Mouse (Mus musculus) MEL (cell line): ENCODE data around the gene Cyp2d22. TPM values are rescaled to one million over a fixed set of nuclear protein-coding genes. Genes with fewer than 3 reads are reported as not detected.

Source experiments
- DNase-seq: peaks from one replicate; pipeline ENCODE4 v3.0.0; 2011; ENCODE audit warnings: low read depth, low spot score
- H3K27ac ChIP-seq: 2 replicates; pipeline ENCODE4 v1.5.1; 2012; ENCODE audit warnings: low read depth, mild to moderate bottlenecking, control low read depth, low read length, moderate library complexity; ENCODE audit not compliant: control insufficient read depth
- H3K27me3 ChIP-seq, 2 experiments: fragments of 150-350 bp in 1 of 2; sonication (generic) in 1 of 2; 2 replicates each; pipeline ENCODE4 v1.6.1; 2012; ENCODE audit warnings: low read length in 2 of 2, mild to moderate bottlenecking in 2 of 2, improper control_type of control experiment in 1 of 2, moderate library complexity in 1 of 2; ENCODE audit not compliant: insufficient read depth in 2 of 2, control insufficient read depth in 1 of 2
- H3K36me3 ChIP-seq, 2 experiments: 2 replicates each; pipeline ENCODE4 v1.6.1; 2012 to 2014; ENCODE audit warnings: low read length in 2 of 2, improper control_type of control experiment in 1 of 2, inconsistent platforms in 1 of 2, mild to moderate bottlenecking in 1 of 2; ENCODE audit not compliant: insufficient read depth in 2 of 2, control insufficient read depth in 1 of 2
- H3K4me1 ChIP-seq, 2 experiments: fragments of 150-350 bp in 1 of 2; sonication (generic) in 1 of 2; 2 replicates each; pipeline ENCODE4 v1.6.1; 2012; ENCODE audit warnings: low read length in 2 of 2, improper control_type of control experiment in 1 of 2, mild to moderate bottlenecking in 1 of 2; ENCODE audit not compliant: insufficient read depth in 2 of 2, control insufficient read depth in 1 of 2
- H3K4me3 ChIP-seq, 2 experiments: fragments of 150-350 bp in 1 of 2; sonication (generic) in 1 of 2; 2 replicates each; pipeline ENCODE4 v1.5.1; 2012; ENCODE audit warnings: low read depth in 2 of 2, low read length in 2 of 2, mild to moderate bottlenecking in 2 of 2, moderate library complexity in 2 of 2, control low read depth in 1 of 2, improper control_type of control experiment in 1 of 2; ENCODE audit not compliant: control insufficient read depth in 1 of 2, insufficient read depth in 1 of 2
- H3K79me2 ChIP-seq: 2 replicates; pipeline ENCODE4 v1.6.1; 2012; ENCODE audit warnings: mild to moderate bottlenecking, low read length, moderate library complexity; ENCODE audit not compliant: control insufficient read depth, poor library complexity, insufficient read depth
- H3K9ac ChIP-seq: 2 replicates; pipeline ENCODE4 v1.6.1; 2012; ENCODE audit warnings: low read depth, mild to moderate bottlenecking, control low read depth, low read length, moderate library complexity; ENCODE audit not compliant: control insufficient read depth, poor library complexity, severe bottlenecking
- H3K9me3 ChIP-seq: fragments of 150-350 bp; sonication (generic); replicated peaks from 2 replicates; pipeline ENCODE4 v1.6.1; 2012; ENCODE audit warnings: mild to moderate bottlenecking, low read length, improper control_type of control experiment, moderate library complexity; ENCODE audit not compliant: insufficient read depth
- BHLHE40 ChIP-seq: IDR thresholded peaks from 2 replicates; pipeline ENCODE4 v1.6.1; 2012; ENCODE audit warnings: low read depth, mild to moderate bottlenecking, inconsistent platforms, low read length, improper control_type of control experiment, borderline replicate concordance
- CHD1 ChIP-seq: IDR thresholded peaks from 2 replicates; pipeline ENCODE4 v1.6.1; 2012; ENCODE audit warnings: low read depth, mild to moderate bottlenecking, inconsistent platforms, low read length, improper control_type of control experiment
- CHD2 ChIP-seq: IDR thresholded peaks from 2 replicates; pipeline ENCODE4 v1.6.1; 2011; ENCODE audit warnings: low read length, improper control_type of control experiment
- E2F4 ChIP-seq: IDR thresholded peaks from 2 replicates; pipeline ENCODE4 v1.6.1; 2011; ENCODE audit warnings: low read depth, low read length, improper control_type of control experiment, borderline replicate concordance
- EP300 ChIP-seq, 2 experiments: IDR thresholded peaks; 2 replicates each; pipeline ENCODE4 v1.6.1; 2011; ENCODE audit warnings: improper control_type of control experiment in 2 of 2, low read length in 2 of 2, low read depth in 1 of 2, mild to moderate bottlenecking in 1 of 2
- ETS1 ChIP-seq: IDR thresholded peaks from 2 replicates; pipeline ENCODE4 v1.6.1; 2012; ENCODE audit warnings: low read depth, mild to moderate bottlenecking, inconsistent platforms, low read length, improper control_type of control experiment, moderate library complexity
- GATA1 ChIP-seq: IDR thresholded peaks from 2 replicates; pipeline ENCODE4 v1.6.1; 2011; ENCODE audit warnings: low read depth, low read length, improper control_type of control experiment
- HCFC1 ChIP-seq: IDR thresholded peaks from 2 replicates; pipeline ENCODE4 v1.6.1; 2012; ENCODE audit warnings: low read depth, mild to moderate bottlenecking, inconsistent platforms, low read length, improper control_type of control experiment, moderate library complexity
- MXI1 ChIP-seq: IDR thresholded peaks from 2 replicates; pipeline ENCODE4 v1.6.1; 2011; ENCODE audit warnings: mild to moderate bottlenecking, low read depth, low read length, improper control_type of control experiment
- MYB ChIP-seq: IDR thresholded peaks from 2 replicates; pipeline ENCODE4 v1.6.1; 2011; ENCODE audit warnings: mild to moderate bottlenecking, low read depth, low read length, improper control_type of control experiment
- MYC ChIP-seq: IDR thresholded peaks from 2 replicates; pipeline ENCODE4 v1.6.1; 2011; ENCODE audit warnings: low read depth, mild to moderate bottlenecking, low read length, improper control_type of control experiment, moderate library complexity
- NELFE ChIP-seq: IDR thresholded peaks from 2 replicates; pipeline ENCODE4 v1.6.1; 2011; ENCODE audit warnings: low read depth, low read length, improper control_type of control experiment
- NRF1 ChIP-seq: IDR thresholded peaks from 2 replicates; pipeline ENCODE4 v1.6.1; 2014; ENCODE audit warnings: low read depth, mild to moderate bottlenecking, inconsistent platforms, low read length, improper control_type of control experiment, moderate library complexity; ENCODE audit not compliant: poor library complexity, insufficient read depth, severe bottlenecking
- POLR2AphosphoS5 ChIP-seq: IDR thresholded peaks from 2 replicates; pipeline ENCODE4 v1.6.1; 2012; ENCODE audit warnings: low read depth, borderline replicate concordance, mild to moderate bottlenecking, inconsistent platforms, low read length, moderate library complexity, mixed read lengths
- RAD21 ChIP-seq: IDR thresholded peaks from 2 replicates; pipeline ENCODE4 v1.6.1; 2011; ENCODE audit warnings: mild to moderate bottlenecking, low read depth, low read length, improper control_type of control experiment
- RCOR1 ChIP-seq: IDR thresholded peaks from 2 replicates; pipeline ENCODE4 v1.6.1; 2012; ENCODE audit warnings: low read depth, mild to moderate bottlenecking, inconsistent platforms, low read length, improper control_type of control experiment
- TCF12 ChIP-seq: IDR thresholded peaks from 2 replicates; pipeline ENCODE4 v1.6.1; 2014; ENCODE audit warnings: low read depth, mild to moderate bottlenecking, inconsistent platforms, low read length, improper control_type of control experiment, moderate library complexity
- UBTF ChIP-seq: IDR thresholded peaks from 2 replicates; pipeline ENCODE4 v1.6.1; 2012; ENCODE audit warnings: low read depth, mild to moderate bottlenecking, inconsistent platforms, low read length, improper control_type of control experiment, moderate library complexity, borderline replicate concordance; ENCODE audit not compliant: insufficient read depth
- ZKSCAN1 ChIP-seq: IDR thresholded peaks from 2 replicates; pipeline ENCODE4 v1.6.1; 2012; ENCODE audit warnings: low read depth, mild to moderate bottlenecking, inconsistent platforms, low read length, improper control_type of control experiment, moderate library complexity
- ZMIZ1 ChIP-seq: IDR thresholded peaks from 2 replicates; pipeline ENCODE4 v1.6.1; 2012; ENCODE audit warnings: low read depth, mild to moderate bottlenecking, inconsistent platforms, low read length, improper control_type of control experiment, moderate library complexity
- polyA plus RNA-seq, 2 experiments: library from polyadenylated mRNA; stranded (reverse) in 1 of 2; unstranded in 1 of 2; fragments of >175 nt in 1 of 2; fragments of >200 nt in 1 of 2; gene quantifications; 2 replicates each; pipeline versions ENCODE4 v1.2.1 to v1.2.4; 2012; ENCODE audit warnings: low replicate concordance in 2 of 2, low read depth in 1 of 2; ENCODE audit not compliant: insufficient read length in 2 of 2, insufficient read depth in 1 of 2, missing spikeins in 1 of 2
- total RNA-seq: library from RNA; depleted of rRNA; stranded (reverse); fragments of 300-350 nt; gene quantifications from 2 replicates; pipeline ENCODE4 v1.2.3, GENCODE M21; 2012

The Cyp2d22 gene
- total and polyA plus RNA-seq, 3 experiments = 0.10 TPM; not detected in 2

DNA sequence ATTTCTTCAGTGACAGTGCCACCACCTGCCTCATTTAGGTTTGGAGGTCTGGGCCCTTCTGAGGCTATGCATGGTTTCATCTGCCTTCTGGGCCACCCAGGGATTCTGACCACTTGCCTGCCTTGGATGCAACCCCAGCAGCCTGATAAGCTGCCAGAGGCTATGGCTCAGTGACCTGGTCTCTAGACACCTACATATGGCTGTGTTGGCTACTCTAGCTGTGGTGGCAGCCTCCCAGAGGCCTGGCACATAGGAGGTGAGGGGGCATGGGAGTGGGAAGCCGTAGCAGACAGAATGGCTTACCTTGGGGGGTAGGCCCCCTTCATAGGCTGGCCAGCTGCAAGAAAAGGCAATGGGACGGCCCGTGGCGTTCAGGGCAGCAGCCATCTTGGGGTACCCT, 44.9 kb downstream of the Cyp2d22 start:
- no peak overlapping the region for H3K4me3 ChIP-seq
- no peaks in the 10 kb centered on the region for H3K9me3 ChIP-seq
- DNase-seq = no peak
- no peak overlapping the region for H3K27ac ChIP-seq
- H3K79me2 ChIP-seq = no peaks in the 10 kb centered on the region; the same call in 1 of the 2 replicates
- no peak overlapping the region for H3K9ac ChIP-seq
- H3K27me3 ChIP-seq = no peaks in the 10 kb centered on the region
- peaks cover 9 to 18% of the 10 kb centered on the region in 2 experiments for H3K4me1 ChIP-seq
- TF ChIP-seq CHD1 (no peak), UBTF (no peak), CHD2 (no peak), ZKSCAN1 (no peak), MYB (no peak), ZMIZ1 (no peak), RAD21 (no peak), NRF1 (no peak), POLR2AphosphoS5 (no peak), ETS1 (no peak), TCF12 (no peak), MXI1 (no peak), EP300 (IDR thresholded peaks at IDR 0.05; ENCODE audit: low read depth in 1 of 2, low read length in 2 of 2) (no peak), GATA1 (no peak), MYC (no peak), E2F4 (no peak), RCOR1 (no peak), BHLHE40 (no peak)
- peaks cover 0 to 12% of the 10 kb centered on the region in 2 experiments; a peak in 2 of 4 replicates for H3K36me3 ChIP-seq

DNA sequence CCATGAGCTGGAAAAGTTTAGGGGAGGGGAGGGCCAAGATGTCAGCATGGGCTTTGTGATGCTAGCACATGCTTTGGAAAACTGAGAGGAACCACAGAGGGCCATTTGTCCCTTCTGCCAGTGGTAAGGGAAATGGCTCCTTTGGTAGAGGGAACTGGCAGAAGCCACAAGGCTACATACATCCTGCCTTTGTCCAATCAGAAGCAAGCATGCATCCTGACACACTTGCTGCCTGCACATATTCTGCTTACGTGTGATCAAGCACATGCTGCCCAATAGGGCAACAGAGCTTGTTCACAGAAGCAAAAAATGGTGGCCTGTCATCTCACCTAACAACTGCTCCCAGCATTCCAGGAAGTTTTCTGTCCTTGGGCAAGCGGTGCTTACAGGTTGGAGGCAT, 54.7 kb downstream of the Cyp2d22 start:
- Histone ChIP-seq H3K4me1 (no peaks in the 10 kb centered on the region), H3K79me2 (no peaks in the 10 kb centered on the region), H3K36me3 (no peaks in the 10 kb centered on the region), H3K9me3 (no peaks in the 10 kb centered on the region), H3K4me3 (no peak overlapping the region), H3K27ac (no peak overlapping the region), H3K27me3 (no peaks in the 10 kb centered on the region), H3K9ac (no peak overlapping the region)
- TF ChIP-seq HCFC1 = no peak
- TF ChIP-seq EP300 (IDR thresholded peaks at IDR 0.05; ENCODE audit: low read depth in 1 of 2, low read length in 2 of 2) = no peak
- TF ChIP-seq CHD2 = no peak
- no peak for TF ChIP-seq ZMIZ1
- TF ChIP-seq NELFE = no peak
- DNase-seq = peak; percentile 18
